Mouse (Mus musculus): Measurements from ENCODE around the gene S100a10.

DNA sequence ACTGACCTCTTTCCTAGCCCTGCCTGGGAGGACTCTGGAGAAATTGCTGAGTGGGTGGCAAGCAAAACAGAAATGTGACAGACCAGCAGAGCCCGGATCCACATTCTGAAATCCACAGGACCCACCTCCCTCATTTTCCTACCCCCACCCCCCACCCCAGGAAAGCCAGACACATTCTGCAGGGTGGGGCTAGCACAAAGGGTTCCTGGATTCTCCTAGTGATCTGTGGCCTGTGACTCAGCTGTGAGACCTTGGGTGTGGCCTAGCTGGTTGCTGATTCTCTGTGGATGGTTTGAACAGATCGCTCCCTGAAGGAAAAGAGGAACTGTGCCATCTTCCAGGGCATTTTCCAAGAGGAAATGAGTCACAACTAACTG, 986 bp downstream of the S100a10 start:
- TF ChIP-seq CTCF (IDR thresholded peaks at IDR 0.05; ENCODE audit: borderline replicate concordance, insufficient read depth, low read length): no peak
- TF ChIP-seq POLR2A (IDR thresholded peaks at IDR 0.05; ENCODE audit: low read depth, low read length): peak; percentile 55; the same call in 1 of the 2 replicates
